Mouse (Mus musculus) lung, embryonic 15.5 days (tissue): Measurements from ENCODE around the gene Ctnna3. TPM values are rescaled to one million over a fixed set of nuclear protein-coding genes. Genes with fewer than 3 reads are reported as not detected.
"Not testable (repeated sequence)": the region's sequence is repeated elsewhere in the genome, so short reads cannot be mapped to it uniquely, and the experiment has no call there.

ENCODE experiments used
- ATAC-seq: fragments of 200-750 bp; cut with Nextera tagmentation; 2 replicates; pipeline ENCODE4 v1.8.0; 2017; ENCODE audit warnings: moderate number of reproducible peaks, borderline replicate concordance; ENCODE audit not compliant: low FRiP score, low TSS enrichment; ENCODE audit errors: extremely low read depth
- H3K27ac ChIP-seq: fragments of 300-500 bp; sonication (generic); 2 replicates; pipeline ENCODE4 v1.5.1; 2015; ENCODE audit warnings: moderate library complexity, mild to moderate bottlenecking, inconsistent platforms
- H3K27me3 ChIP-seq: fragments of 300-500 bp; sonication (generic); 2 replicates; pipeline ENCODE4 v1.6.1; 2015; ENCODE audit warnings: inconsistent platforms
- H3K36me3 ChIP-seq: fragments of 300-500 bp; sonication (generic); 2 replicates; pipeline ENCODE4 v1.6.1; 2015; ENCODE audit warnings: inconsistent platforms
- H3K4me1 ChIP-seq: fragments of 300-500 bp; sonication (generic); 2 replicates; pipeline ENCODE4 v1.6.1; 2015; ENCODE audit warnings: inconsistent platforms
- H3K4me2 ChIP-seq: fragments of 300-500 bp; sonication (generic); 2 replicates; pipeline ENCODE4 v1.6.1; 2015; ENCODE audit warnings: inconsistent platforms, mild to moderate bottlenecking, moderate library complexity
- H3K4me3 ChIP-seq: fragments of 300-500 bp; sonication (generic); 2 replicates; pipeline ENCODE4 v1.5.1; 2015; ENCODE audit warnings: mild to moderate bottlenecking, inconsistent platforms
- H3K9ac ChIP-seq: fragments of 300-500 bp; sonication (generic); 2 replicates; pipeline ENCODE4 v1.6.1; 2015; ENCODE audit warnings: inconsistent platforms
- H3K9me3 ChIP-seq: fragments of 300-500 bp; sonication (generic); 2 replicates; pipeline ENCODE4 v1.6.1; 2016; ENCODE audit warnings: inconsistent platforms
- WGBS: fragments of 180-500 bp; shearing (Covaris S2); methylation state at CpG from one replicate; pipeline ENCODE4 v1.1.7; 2015; 5-methylcytosine and 5-hydroxymethylcytosine counted together
- polyA plus RNA-seq: library from polyadenylated mRNA; unstranded; fragments of >200 nt; fragmentation: Nextera tagmentation; extraction: Ambion mirVana; gene quantifications from 2 replicates; pipeline ENCODE4 v1.2.1, GENCODE M21; 2015

Ctnna3 gene
- polyA plus RNA-seq, 1 experiment from 2014 or later = 1.2 TPM

- WGBS = 63% methylated on average over 4 of the region's 4 CpGs
- no peak overlapping the region for H3K27ac ChIP-seq
- no peak for ATAC-seq
- H3K27me3 ChIP-seq = no peaks in the 10 kb centered on the region
- H3K36me3 ChIP-seq = no peaks in the 10 kb centered on the region
- H3K4me3 ChIP-seq = no peak overlapping the region
- no peaks in the 10 kb centered on the region for H3K4me1 ChIP-seq
- H3K4me2 ChIP-seq = no peak overlapping the region
- no peaks in the 10 kb centered on the region for H3K9me3 ChIP-seq
- H3K9ac ChIP-seq = no peak overlapping the region
Measured at GRCm38 (mm10) chr10:64342702-64343379, 912.9 kb downstream of the Ctnna3 start.

GRCm38 (mm10) chr10:64373288-64373687 is 943.4 kb downstream of the Ctnna3 start:
- Histone ChIP-seq H3K4me2 (no peak overlapping the region), H3K9me3 (no peaks in the 10 kb centered on the region), H3K27ac (no peak overlapping the region), H3K27me3 (no peaks in the 10 kb centered on the region), H3K4me3 (no peak overlapping the region), H3K4me1 (no peaks in the 10 kb centered on the region), H3K36me3 (no peaks in the 10 kb centered on the region), H3K9ac (no peak overlapping the region)
- ATAC-seq = no peak
- 58% methylated on average over 3 of the region's 3 CpGs for WGBS

GRCm38 (mm10) chr10:64377751-64378150 is 947.9 kb downstream of the Ctnna3 start:
- 85% methylated on average over 4 of the region's 4 CpGs for WGBS
- ATAC-seq = no peak
- H3K4me2 ChIP-seq = no peak overlapping the region
- no peaks in the 10 kb centered on the region for H3K27me3 ChIP-seq
- H3K9me3 ChIP-seq = no peaks in the 10 kb centered on the region
- H3K4me1 ChIP-seq = no peaks in the 10 kb centered on the region
- H3K36me3 ChIP-seq = no peaks in the 10 kb centered on the region
- H3K4me3 ChIP-seq = no peak overlapping the region
- H3K27ac ChIP-seq = no peak overlapping the region
- H3K9ac ChIP-seq = no peak overlapping the region

- WGBS = 44% methylated on average over 2 of the region's 2 CpGs
- Histone ChIP-seq H3K4me1 (no peaks in the 10 kb centered on the region), H3K4me2 (no peak overlapping the region), H3K36me3 (no peaks in the 10 kb centered on the region), H3K9ac (no peak overlapping the region), H3K27me3 (no peaks in the 10 kb centered on the region), H3K27ac (no peak overlapping the region), H3K4me3 (no peak overlapping the region), H3K9me3 (no peaks in the 10 kb centered on the region)
- ATAC-seq = no peak
Measured at GRCm38 (mm10) chr10:64396579-64396978, 966.7 kb downstream of the Ctnna3 start.

- ATAC-seq, H3K27me3 ChIP-seq, H3K27ac ChIP-seq, H3K4me2 ChIP-seq, H3K9ac ChIP-seq, H3K9me3 ChIP-seq, H3K4me3 ChIP-seq, H3K36me3 ChIP-seq, H3K4me1 ChIP-seq: not testable (repeated sequence)
- WGBS = 24% methylated on average over 1 of the region's 1 CpGs
Measured at GRCm38 (mm10) chr10:64418396-64418795, 988.5 kb downstream of the Ctnna3 start.

GRCm38 (mm10) chr10:64438736-64439135 is 1008.8 kb downstream of the Ctnna3 start:
- Histone ChIP-seq H3K4me3 (no peak overlapping the region), H3K9ac (no peak overlapping the region), H3K27me3 (no peaks in the 10 kb centered on the region), H3K4me1 (no peaks in the 10 kb centered on the region), H3K27ac (no peak overlapping the region), H3K4me2 (no peak overlapping the region), H3K9me3 (no peaks in the 10 kb centered on the region), H3K36me3 (no peaks in the 10 kb centered on the region)
- ATAC-seq = no peak

GRCm38 (mm10) chr10:64448624-64449023 is 1018.7 kb downstream of the Ctnna3 start:
- Histone ChIP-seq H3K9me3 (no peaks in the 10 kb centered on the region), H3K4me1 (no peaks in the 10 kb centered on the region), H3K9ac (no peak overlapping the region), H3K4me3 (no peak overlapping the region), H3K4me2 (no peak overlapping the region), H3K36me3 (no peaks in the 10 kb centered on the region), H3K27ac (no peak overlapping the region), H3K27me3 (no peaks in the 10 kb centered on the region)
- 66% methylated on average over 2 of the region's 2 CpGs for WGBS
- no peak for ATAC-seq

- H3K36me3 ChIP-seq = no peaks in the 10 kb centered on the region
- no peaks in the 10 kb centered on the region for H3K4me1 ChIP-seq
- WGBS = 66% methylated on average over 5 of the region's 5 CpGs
- no peaks in the 10 kb centered on the region for H3K27me3 ChIP-seq
- H3K9ac ChIP-seq = no peak overlapping the region
- no peaks in the 10 kb centered on the region for H3K9me3 ChIP-seq
- no peak overlapping the region for H3K4me2 ChIP-seq
- H3K27ac ChIP-seq = no peak overlapping the region
- no peak for ATAC-seq
- no peak overlapping the region for H3K4me3 ChIP-seq
Measured at GRCm38 (mm10) chr10:64483281-64483680, 1053.4 kb downstream of the Ctnna3 start.

GRCm38 (mm10) chr10:64489471-64489870 is 1059.6 kb downstream of the Ctnna3 start:
- H3K9ac ChIP-seq = no peak overlapping the region
- H3K9me3 ChIP-seq = no peaks in the 10 kb centered on the region
- no peak overlapping the region for H3K4me3 ChIP-seq
- no peaks in the 10 kb centered on the region for H3K27me3 ChIP-seq
- H3K27ac ChIP-seq = no peak overlapping the region
- no peaks in the 10 kb centered on the region for H3K36me3 ChIP-seq
- H3K4me2 ChIP-seq = no peak overlapping the region
- H3K4me1 ChIP-seq = no peaks in the 10 kb centered on the region
- ATAC-seq = no peak

- H3K4me3 ChIP-seq = no peak overlapping the region
- no peak overlapping the region for H3K9ac ChIP-seq
- no peaks in the 10 kb centered on the region for H3K4me1 ChIP-seq
- no peaks in the 10 kb centered on the region for H3K9me3 ChIP-seq
- no peak overlapping the region for H3K4me2 ChIP-seq
- no peak overlapping the region for H3K27ac ChIP-seq
- no peaks in the 10 kb centered on the region for H3K27me3 ChIP-seq
- ATAC-seq = no peak
- WGBS = 78% methylated on average over 3 of the region's 3 CpGs
- H3K36me3 ChIP-seq = no peaks in the 10 kb centered on the region
Measured at GRCm38 (mm10) chr10:64543647-64544046, 1113.7 kb downstream of the Ctnna3 start.

- ATAC-seq = no peak
- Histone ChIP-seq H3K4me2 (no peak overlapping the region), H3K4me3 (no peak overlapping the region), H3K27ac (no peak overlapping the region), H3K9ac (no peak overlapping the region), H3K27me3 (no peaks in the 10 kb centered on the region), H3K9me3 (no peaks in the 10 kb centered on the region), H3K4me1 (no peaks in the 10 kb centered on the region), H3K36me3 (no peaks in the 10 kb centered on the region)
- WGBS = 64% methylated on average over 2 of the region's 2 CpGs
Measured at GRCm38 (mm10) chr10:64544389-64544788, 1114.5 kb downstream of the Ctnna3 start.

GRCm38 (mm10) chr10:64571311-64571710 is 1141.4 kb downstream of the Ctnna3 start:
- Histone ChIP-seq H3K4me2 (no peak overlapping the region), H3K9me3 (no peaks in the 10 kb centered on the region), H3K27ac (no peak overlapping the region), H3K36me3 (no peaks in the 10 kb centered on the region), H3K4me1 (no peaks in the 10 kb centered on the region), H3K9ac (no peak overlapping the region), H3K4me3 (no peak overlapping the region), H3K27me3 (no peaks in the 10 kb centered on the region)
- ATAC-seq = no peak
- WGBS = 75% methylated on average over 3 of the region's 3 CpGs

GRCm38 (mm10) chr10:64588116-64588515 is 1158.2 kb downstream of the Ctnna3 start:
- H3K4me1 ChIP-seq = no peaks in the 10 kb centered on the region
- no peak for ATAC-seq
- no peak overlapping the region for H3K4me3 ChIP-seq
- H3K4me2 ChIP-seq = no peak overlapping the region
- H3K36me3 ChIP-seq = no peaks in the 10 kb centered on the region
- WGBS = 70% methylated on average over 2 of the region's 2 CpGs
- H3K9ac ChIP-seq = no peak overlapping the region
- no peak overlapping the region for H3K27ac ChIP-seq
- no peaks in the 10 kb centered on the region for H3K27me3 ChIP-seq
- no peaks in the 10 kb centered on the region for H3K9me3 ChIP-seq
